Mouse (Mus musculus) MEL (cell line): ENCODE measurements around the gene Nxph4.

Experiments used
- BHLHE40 ChIP-seq: IDR thresholded peaks from 2 replicates; pipeline ENCODE4 v1.6.1; 2012; ENCODE audit warnings: low read depth, mild to moderate bottlenecking, inconsistent platforms, low read length, improper control_type of control experiment, borderline replicate concordance
- CTCF ChIP-seq, 3 experiments: IDR thresholded peaks in 2 of 3; conservative IDR thresholded peaks in 1 of 3; 2 replicates each; pipeline ENCODE4 v1.5.1; 2011 to 2012; ENCODE audit warnings: low read length in 3 of 3, low read depth in 2 of 3, mild to moderate bottlenecking in 2 of 3, improper control_type of control experiment in 1 of 3, inconsistent platforms in 1 of 3, mixed read lengths in 1 of 3, moderate library complexity in 1 of 3; ENCODE audit not compliant: control insufficient read depth in 1 of 3, insufficient read depth in 1 of 3, poor library complexity in 1 of 3, severe bottlenecking in 1 of 3
- E2F4 ChIP-seq: IDR thresholded peaks from 2 replicates; pipeline ENCODE4 v1.6.1; 2011; ENCODE audit warnings: low read depth, low read length, improper control_type of control experiment, borderline replicate concordance
- EP300 ChIP-seq, 2 experiments: IDR thresholded peaks; 2 replicates each; pipeline ENCODE4 v1.6.1; 2011; ENCODE audit warnings: improper control_type of control experiment in 2 of 2, low read length in 2 of 2, low read depth in 1 of 2, mild to moderate bottlenecking in 1 of 2
- HCFC1 ChIP-seq: IDR thresholded peaks from 2 replicates; pipeline ENCODE4 v1.6.1; 2012; ENCODE audit warnings: low read depth, mild to moderate bottlenecking, inconsistent platforms, low read length, improper control_type of control experiment, moderate library complexity
- JUND ChIP-seq: IDR thresholded peaks from 2 replicates; pipeline ENCODE4 v1.6.1; 2011; ENCODE audit warnings: low read depth, mild to moderate bottlenecking, improper control_type of control experiment, low read length
- KAT2A ChIP-seq: conservative IDR thresholded peaks from 2 replicates; pipeline ENCODE4 v1.6.1; 2012; ENCODE audit warnings: low read depth, low read length, improper control_type of control experiment, inconsistent platforms
- POLR2A ChIP-seq, 2 experiments: IDR thresholded peaks; 2 replicates each; pipeline ENCODE4 v1.6.1; 2011 to 2012; ENCODE audit warnings: low read length in 2 of 2, mild to moderate bottlenecking in 2 of 2, control low read depth in 1 of 2, improper control_type of control experiment in 1 of 2, low read depth in 1 of 2, moderate library complexity in 1 of 2; ENCODE audit not compliant: control insufficient read depth in 1 of 2, insufficient read depth in 1 of 2, poor library complexity in 1 of 2
- RAD21 ChIP-seq: IDR thresholded peaks from 2 replicates; pipeline ENCODE4 v1.6.1; 2011; ENCODE audit warnings: mild to moderate bottlenecking, low read depth, low read length, improper control_type of control experiment
- RCOR1 ChIP-seq: IDR thresholded peaks from 2 replicates; pipeline ENCODE4 v1.6.1; 2012; ENCODE audit warnings: low read depth, mild to moderate bottlenecking, inconsistent platforms, low read length, improper control_type of control experiment
- TCF12 ChIP-seq: IDR thresholded peaks from 2 replicates; pipeline ENCODE4 v1.6.1; 2014; ENCODE audit warnings: low read depth, mild to moderate bottlenecking, inconsistent platforms, low read length, improper control_type of control experiment, moderate library complexity
- USF1 ChIP-seq: IDR thresholded peaks from 2 replicates; pipeline ENCODE4 v1.6.1; 2014; ENCODE audit warnings: low read depth, mild to moderate bottlenecking, inconsistent platforms, low read length, improper control_type of control experiment, moderate library complexity

- TF ChIP-seq POLR2A (IDR thresholded peaks at IDR 0.05; ENCODE audit: control insufficient read depth in 1 of 2, insufficient read depth in 1 of 2, low read depth in 1 of 2, low read length in 2 of 2, poor library complexity in 1 of 2) (no peak), CTCF (IDR thresholded peaks at IDR 0.05 in 2 of 3, conservative IDR thresholded peaks at IDR 0.05 in 1 of 3; ENCODE audit: control insufficient read depth in 1 of 3, insufficient read depth in 1 of 3, low read depth in 2 of 3, low read length in 3 of 3, poor library complexity in 1 of 3, severe bottlenecking in 1 of 3) (no peak), TCF12 (no peak), RCOR1 (no peak), USF1 (no peak), JUND (no peak), EP300 (IDR thresholded peaks at IDR 0.05; ENCODE audit: low read depth in 1 of 2, low read length in 2 of 2) (no peak), E2F4 (no peak), RAD21 (no peak), BHLHE40 (no peak), HCFC1 (no peak), KAT2A (no peak)
These were observed 8.3 kb downstream of the Nxph4 start for GRCm38 (mm10) chr10:127526048-127526447.
